Mouse (Mus musculus) retina, embryonic 14.5 days (tissue): ENCODE results near the gene S100a1.

Source experiments
- DNase-seq: peaks from one replicate; pipeline ENCODE4 v3.0.0-alpha.2; 2015; ENCODE audit warnings: low spot score

Gene S100a1

GRCm38 (mm10) chr3:90513796-90514590 is at the start of gene S100a1, which contains the start of gene S100a13:
TSS of gene S100a1 (minus strand) at chr3:90514392.
TSS of gene S100a13 (plus strand) at chr3:90514435.
- DNase-seq: peak; percentile 53

DNA sequence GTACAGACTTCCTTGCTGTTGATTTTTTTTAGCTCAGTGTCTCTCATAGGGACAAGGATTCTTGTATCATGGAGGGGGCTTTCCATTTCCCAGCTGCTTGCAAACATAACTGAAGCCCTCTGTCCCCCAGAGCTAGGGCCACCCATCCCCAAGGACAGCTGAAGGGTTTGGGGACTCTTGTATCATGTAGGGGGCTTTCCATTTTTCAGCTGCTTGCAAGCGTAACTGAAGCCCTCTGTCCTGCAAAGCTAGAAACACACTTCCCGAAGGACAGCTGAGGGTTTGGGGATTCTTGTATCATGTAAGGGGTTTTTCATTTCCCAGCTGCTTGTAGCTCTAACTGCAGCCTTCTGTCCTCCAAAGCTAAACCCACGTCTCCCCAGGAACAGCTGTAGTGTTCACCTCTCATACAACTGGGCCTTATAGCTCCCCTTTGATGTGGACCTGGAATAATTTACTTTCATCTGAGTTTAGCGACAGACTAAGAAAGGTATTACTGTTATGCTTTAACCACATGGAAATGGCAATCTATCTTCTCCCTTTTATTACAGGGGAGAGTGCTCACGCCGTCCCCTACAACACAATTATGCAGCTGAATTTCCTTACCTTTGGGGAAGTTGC is 45.9 kb upstream of the S100a1 start, which contains the start of gene S100a3:
TSS of gene S100a3 (plus strand) at position 571 of the 621 bp plus-strand sequence.
- no peak for DNase-seq

GRCm38 (mm10) chr3:90555954-90556353 is 41.8 kb upstream of the S100a1 start:
- DNase-seq: no peak

- DNase-seq: no peak
These were observed 38.0 kb upstream of the S100a1 start for GRCm38 (mm10) chr3:90552231-90552630.

GRCm38 (mm10) chr3:90550421-90550790 is 36.2 kb upstream of the S100a1 start:
- DNase-seq: no peak

DNA sequence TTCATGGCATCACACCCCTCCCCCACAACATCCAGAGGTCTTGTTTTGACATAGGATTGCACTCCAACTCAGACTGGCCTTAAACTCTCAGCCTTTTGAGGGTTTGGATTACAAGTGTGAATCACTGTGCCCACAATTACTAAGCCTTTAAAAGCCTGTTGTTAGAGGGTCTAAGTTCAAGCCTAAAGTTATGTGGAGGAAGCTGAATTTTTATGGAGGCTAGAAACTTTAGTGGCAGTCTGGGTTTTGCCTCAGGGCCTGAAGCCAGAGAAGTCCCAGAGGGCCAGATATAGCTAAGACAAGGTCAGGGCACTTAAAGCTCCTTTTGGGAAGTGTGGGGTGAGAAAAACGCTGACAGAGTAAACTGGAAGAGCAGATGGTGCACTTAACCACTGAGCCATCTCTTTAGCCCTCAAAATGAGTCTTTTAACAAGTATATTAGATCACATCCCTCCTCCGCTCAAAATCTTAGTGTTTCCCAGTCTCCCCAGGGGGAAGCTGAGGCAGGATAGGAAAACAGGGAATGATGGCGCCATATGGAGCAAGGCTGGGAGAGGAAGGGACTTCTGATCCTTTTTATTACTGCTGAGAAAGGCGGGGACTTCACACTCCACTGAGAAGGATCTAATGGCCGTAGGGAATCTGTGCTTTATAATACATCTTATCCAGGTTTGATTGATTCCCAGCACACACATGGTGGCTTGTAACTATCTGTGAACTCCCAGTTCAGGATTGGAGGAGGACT is 35.7 kb upstream of the S100a1 start:
- no peak for DNase-seq

DNA sequence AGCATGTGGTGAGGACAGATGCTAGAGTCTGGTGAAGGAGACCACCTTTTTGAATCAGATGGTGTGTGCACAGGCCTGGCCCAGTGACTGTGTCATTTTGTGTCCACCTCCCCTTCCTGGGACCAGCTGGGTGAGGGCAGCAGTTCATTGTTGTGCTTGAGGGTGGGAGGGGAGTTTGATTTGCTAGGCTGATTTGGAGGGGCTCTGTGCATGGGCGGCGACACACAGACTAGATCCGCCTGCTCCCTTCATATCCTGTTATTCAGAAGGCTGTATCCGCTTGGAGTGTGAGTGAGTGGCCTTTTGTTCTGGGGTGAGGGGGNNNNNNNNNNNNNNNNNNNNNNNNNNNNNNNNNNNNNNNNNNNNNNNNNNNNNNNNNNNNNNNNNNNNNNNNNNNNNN is 26.7 kb upstream of the S100a1 start:
- peak; percentile 37 for DNase-seq

GRCm38 (mm10) chr3:90537905-90538296 is 23.7 kb upstream of the S100a1 start:
- no peak for DNase-seq

DNA sequence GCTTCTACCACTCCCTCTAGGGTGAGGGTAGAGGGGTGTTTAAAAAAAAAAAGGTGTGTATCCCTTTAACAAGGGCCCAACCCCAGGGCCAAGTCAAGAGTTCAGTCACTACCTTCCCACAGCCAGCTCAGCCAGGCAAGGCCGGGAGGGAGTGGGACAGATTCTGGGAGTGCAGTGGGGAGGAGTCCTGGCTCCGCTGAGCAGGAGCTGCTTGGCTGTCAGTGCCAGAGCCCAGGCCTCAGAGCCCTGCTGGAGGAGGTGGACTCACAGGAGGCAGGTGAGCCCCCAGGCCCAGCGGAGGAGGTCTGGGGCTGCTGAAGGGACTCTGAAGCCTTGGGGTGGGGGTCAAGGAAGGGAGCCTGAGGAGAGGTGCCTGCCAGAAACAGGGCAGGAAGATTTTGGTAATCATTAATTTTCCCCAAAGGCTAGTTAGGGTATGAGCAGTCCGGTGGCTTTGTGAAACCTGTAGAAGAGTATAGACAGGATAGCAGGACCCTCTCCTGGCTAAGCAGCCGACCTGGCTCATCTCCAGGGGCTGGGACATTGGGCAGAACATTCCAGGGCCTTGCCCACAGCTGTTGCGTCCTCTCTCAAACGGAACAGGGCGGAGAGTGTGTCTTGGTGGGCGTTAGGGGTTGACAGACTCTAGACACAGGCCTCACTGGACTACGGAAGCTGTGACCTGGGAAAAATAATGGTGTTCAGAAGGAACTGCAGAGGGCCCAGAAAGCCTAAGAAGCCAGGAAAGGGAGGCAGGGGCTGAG is 23.1 kb upstream of the S100a1 start, which contains the start of gene S100a16:
TSS of gene S100a16 (plus strand) at position 114 of the 764 bp plus-strand sequence.
- no peak for DNase-seq

DNA sequence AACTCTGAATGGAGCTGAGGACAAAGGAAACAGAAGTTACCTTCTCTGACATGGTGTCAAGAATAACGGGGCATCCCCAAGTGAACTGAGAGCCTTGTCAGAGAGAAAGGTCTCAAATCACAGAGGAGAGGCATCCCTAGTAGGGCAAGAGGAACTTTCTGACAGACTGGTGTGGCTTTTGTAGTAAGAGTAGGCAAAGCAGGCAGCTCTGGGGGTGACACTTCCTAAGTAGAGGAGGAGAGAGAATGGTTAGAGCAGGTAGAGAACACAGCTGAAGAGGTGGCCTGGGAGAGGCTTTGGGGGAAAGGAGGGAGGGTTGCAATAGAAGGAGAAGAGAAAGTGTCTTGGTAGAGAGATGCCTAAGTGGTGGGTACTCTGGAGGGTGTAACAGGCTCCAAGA is 21.3 kb upstream of the S100a1 start:
- no peak for DNase-seq

DNA sequence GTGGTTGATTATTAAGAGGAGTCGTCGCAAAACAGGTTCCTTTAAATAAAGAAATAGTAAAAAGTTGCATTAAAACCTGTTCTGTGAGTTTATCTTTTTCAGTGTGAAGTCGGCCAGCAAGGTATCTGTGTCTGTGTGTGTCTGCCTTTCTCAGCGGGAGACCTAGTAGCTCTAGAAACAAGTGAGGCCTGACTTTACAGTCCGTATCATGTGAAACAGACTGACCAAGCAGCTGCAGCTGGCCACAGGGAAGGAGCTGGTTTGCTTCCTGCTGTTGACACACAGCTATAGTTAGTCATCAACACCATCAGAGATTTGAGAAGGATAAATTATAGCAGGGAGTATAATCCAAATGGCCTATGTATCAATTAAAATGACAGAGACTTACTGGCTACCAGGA is 17.5 kb upstream of the S100a1 start:
- no peak for DNase-seq

- no peak for DNase-seq
These were observed 13.2 kb upstream of the S100a1 start for GRCm38 (mm10) chr3:90527291-90527873.

GRCm38 (mm10) chr3:90526580-90526979 is 12.4 kb upstream of the S100a1 start, which contains the start of gene S100a14:
TSS of gene S100a14 (plus strand) at chr3:90526856.
- no peak for DNase-seq

- DNase-seq: no peak
These were observed 11.9 kb upstream of the S100a1 start for GRCm38 (mm10) chr3:90526076-90526475.

GRCm38 (mm10) chr3:90525421-90525820 is 11.2 kb upstream of the S100a1 start:
- peak; percentile 72 for DNase-seq

DNA sequence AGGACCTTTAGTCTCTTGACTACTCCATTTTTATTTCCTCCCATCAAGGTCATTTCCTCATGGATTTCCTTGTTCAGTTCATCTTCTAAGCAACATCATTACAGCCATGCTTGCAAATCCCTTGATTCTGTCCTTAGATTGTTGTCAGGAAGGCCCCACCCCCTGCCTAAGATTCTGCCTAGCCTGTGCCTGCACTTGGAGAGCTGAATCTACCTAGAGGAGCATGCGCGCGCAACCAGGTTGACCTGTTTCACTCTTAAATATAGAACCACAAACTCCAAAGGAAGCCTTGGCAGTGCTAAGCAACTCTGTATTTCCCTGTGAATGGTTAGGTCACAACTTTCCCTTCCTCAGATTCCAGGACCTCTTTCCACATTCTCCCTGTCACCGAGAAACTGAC is 3.5 kb upstream of the S100a1 start:
- no peak for DNase-seq

DNA sequence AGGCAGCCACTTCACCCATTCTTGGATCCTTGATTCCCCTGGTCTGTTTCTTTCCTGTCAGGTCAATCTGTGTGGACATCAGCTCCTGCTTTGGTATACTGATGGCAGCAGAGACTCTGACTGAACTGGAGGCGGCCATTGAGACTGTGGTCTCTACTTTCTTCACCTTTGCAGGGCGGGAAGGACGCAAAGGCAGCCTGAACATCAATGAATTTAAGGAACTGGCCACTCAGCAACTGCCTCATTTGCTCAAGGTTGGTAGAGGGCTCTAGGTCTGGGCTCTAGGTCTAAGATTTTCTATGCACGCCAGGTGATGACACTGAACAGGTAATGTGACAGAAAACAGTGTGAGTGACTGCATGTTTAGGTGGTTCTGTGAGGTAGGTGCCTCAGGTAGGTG is 1.6 kb upstream of the S100a1 start:
- DNase-seq: no peak

GRCm38 (mm10) chr3:90515242-90515641 is 1.1 kb upstream of the S100a1 start:
- no peak for DNase-seq

DNA sequence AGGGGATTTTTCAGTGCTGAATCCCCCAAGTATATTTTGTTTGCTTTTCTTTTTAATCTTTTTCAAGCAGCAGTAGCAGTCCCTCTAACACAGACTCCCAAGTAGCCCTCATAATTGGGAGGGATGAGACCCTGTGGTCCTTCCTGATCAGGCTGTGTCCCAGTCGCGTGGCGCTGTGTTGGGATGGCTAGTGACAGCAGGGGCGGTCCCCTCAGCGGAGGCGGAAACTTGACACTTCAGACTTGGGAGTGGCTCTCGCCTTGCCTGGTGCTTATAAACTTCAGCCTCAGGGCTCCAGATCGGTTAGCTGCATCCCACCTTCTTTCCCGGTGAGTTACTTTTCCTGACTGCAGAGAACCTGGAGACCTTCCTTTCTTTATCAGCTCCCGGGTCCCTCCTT is 499 bp upstream of the S100a1 start:
- DNase-seq: peak; percentile 68

DNA sequence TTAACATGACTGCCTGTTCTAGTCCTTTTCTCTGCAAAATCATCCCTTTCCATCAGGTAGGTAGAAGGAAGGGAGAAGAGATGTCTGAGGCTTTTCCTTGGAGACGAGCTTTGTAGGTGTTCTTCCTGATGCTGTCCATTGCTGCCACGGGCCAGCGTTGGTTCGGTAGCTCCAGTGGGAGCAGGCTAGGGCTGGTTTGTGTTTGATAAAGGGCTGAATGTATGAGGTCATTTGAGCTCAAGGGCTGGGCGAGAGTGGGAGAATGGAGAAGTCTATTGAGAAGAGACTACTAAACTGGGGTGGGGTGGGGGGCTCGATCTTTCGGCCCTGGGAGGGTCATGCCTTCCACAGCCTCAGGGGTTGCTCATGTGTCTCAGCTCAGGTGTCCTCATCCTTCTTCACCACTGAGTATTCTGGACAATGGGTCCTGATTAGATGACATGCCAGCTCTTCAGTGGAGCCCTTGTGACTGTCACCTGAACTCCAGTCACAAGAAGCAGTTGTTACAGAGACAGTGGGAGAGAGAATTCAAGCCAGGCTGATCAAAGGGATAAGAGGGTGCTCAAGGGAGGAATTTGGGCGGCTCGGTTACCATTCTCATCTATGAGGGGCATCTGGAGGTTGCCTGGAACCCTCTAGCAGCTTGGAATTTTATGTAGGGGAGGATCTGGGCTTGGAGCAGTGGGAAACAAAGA is 1.1 kb downstream of the S100a1 start:
- DNase-seq: no peak

DNA sequence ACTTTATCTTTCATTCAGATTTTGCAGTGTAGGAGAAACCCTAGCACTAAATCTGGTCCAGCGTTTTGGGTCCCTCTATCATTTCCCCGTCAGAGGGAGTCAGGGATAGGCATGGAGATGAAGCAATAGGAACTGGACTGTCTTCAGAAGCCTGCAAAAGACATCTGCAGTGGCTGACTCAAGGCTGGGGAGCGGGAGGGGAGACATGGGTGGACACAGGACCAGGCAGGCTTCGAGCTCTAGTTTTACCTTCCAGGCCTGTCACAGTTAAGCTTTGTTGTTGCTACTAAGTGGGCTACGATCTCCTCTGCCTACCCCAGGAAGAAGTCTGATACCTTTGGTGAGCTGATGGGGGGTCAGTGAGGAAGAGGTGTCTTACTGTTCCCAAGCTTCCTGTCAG is 1.9 kb downstream of the S100a1 start:
- no peak for DNase-seq
